Mouse (Mus musculus) spleen, adult 2 months (tissue): Measurements from ENCODE around the gene Tbx6.

Experiments
- CTCF ChIP-seq: fragments of 200-500 bp; IDR thresholded peaks from 2 replicates; pipeline ENCODE4 v1.5.1; 2011; ENCODE audit warnings: mild to moderate bottlenecking, inconsistent platforms; ENCODE audit not compliant: insufficient read depth, insufficient read length, insufficient replicate concordance; ENCODE audit errors: extremely low read depth
- POLR2A ChIP-seq: fragments of 200-500 bp; IDR thresholded peaks from 2 replicates; pipeline ENCODE4 v1.6.1; 2011; ENCODE audit warnings: low read depth, low read length, inconsistent platforms

DNA sequence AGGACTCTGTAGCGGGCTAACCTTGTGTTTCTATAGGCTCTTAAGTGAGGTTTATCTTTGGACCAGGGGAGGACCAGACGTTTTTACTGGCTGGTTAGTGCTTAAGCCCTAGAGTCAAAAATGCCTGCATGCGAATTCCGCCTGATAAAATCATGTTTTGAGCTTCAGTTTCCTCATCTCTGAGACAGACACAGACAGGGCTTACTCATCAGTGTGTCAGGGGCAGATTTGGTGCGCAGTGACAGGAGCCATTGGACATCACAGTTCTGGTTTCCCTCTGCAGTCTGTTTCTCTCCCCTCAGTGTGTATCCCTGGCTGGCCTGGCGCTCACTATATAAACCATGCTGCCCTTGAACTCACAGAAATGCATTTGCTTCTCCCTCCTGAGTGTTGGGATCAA, 21.9 kb downstream of the Tbx6 start:
- no peak for TF ChIP-seq CTCF
- no peak for TF ChIP-seq POLR2A
